ENCODE assay signal across 14 mouse cellular contexts in the genomic region with DNA sequence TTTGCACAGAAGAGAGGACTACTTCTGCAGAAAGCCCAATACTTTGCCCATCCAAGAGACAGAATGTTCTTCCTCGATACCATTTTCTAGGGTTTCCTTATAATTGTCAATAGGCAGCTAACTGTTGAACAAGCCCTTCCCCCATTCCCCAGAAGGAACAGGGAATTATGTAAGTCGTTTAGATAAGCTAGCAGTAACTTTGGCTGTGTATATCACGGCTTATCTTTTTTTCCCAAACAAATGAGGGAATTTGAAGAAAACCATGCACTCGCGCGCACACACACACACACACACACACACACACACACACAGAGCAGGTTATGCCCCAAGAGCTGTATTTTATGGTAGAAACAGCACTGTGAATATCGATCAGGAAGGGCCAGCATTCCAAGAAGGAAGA. TPM values are rescaled to one million over a fixed set of nuclear protein-coding genes. Genes with fewer than 3 reads are reported as not detected.
A peak's percentile ranks its signal among the peaks of the same experiment; 100 is the strongest.
DNase-seq lines count a peak whose midpoint lies in the region; ATAC-seq and TF ChIP-seq lines count a peak whose summit lies in the region.
"Had no signal": no experiment of that assay in that cellular context is flagged by ENCODE, and none has a peak within 500 bp of the region (broad histone marks: within the 10 kb centered on the region; RNA-seq: fewer than 3 reads in every experiment).

No protein-coding gene starts in this region.

- no peak for DNase-seq in heart, adult 8-10 months (ENCODE audit: low spot score)
- DNase-seq in layer of hippocampus, adult 2 months (ENCODE audit: low spot score in 2 of 2), result no peak
- DNase-seq in layer of hippocampus, postnatal 14 days (ENCODE audit: low spot score in 2 of 2), result no peak
- DNase-seq in embryonic facial prominence, embryonic 14.5 days (ENCODE audit: low spot score), result no peak
- DNase-seq: cerebellum, postnatal 36 days; gastrocnemius, postnatal 10 days; liver, embryonic 13.5 days; thymus, postnatal 14 days had no signal

- no peak for TF ChIP-seq CTCF in layer of hippocampus, adult 2 months (conservative IDR thresholded peaks at IDR 0.05)

- H3K36me3 ChIP-seq in heart, embryonic 12.5 days, result no peaks in the 10 kb centered on the region
- no peaks in the 10 kb centered on the region for H3K36me3 ChIP-seq in embryonic facial prominence, embryonic 14.5 days (ENCODE audit: control insufficient read depth, insufficient read depth, low read length)
- H3K36me3 ChIP-seq in neural tube, embryonic 15.5 days, result no peaks in the 10 kb centered on the region
- H3K36me3 ChIP-seq: liver, embryonic 13.5 days had no signal

- WGBS in heart, embryonic 12.5 days, result 36% methylated on average over 7 of the region's 7 CpGs
- WGBS in embryonic facial prominence, embryonic 14.5 days, result 65% methylated on average over 7 of the region's 7 CpGs
- whole genome bisulfite sequencing in neural tube, embryonic 15.5 days, result 70% methylated on average over 7 of the region's 7 CpGs

- peaks cover 14% of the 10 kb centered on the region; the same call in 1 of the 2 replicates for H3K4me1 ChIP-seq in heart, embryonic 12.5 days (replicated peaks)
- H3K4me1 ChIP-seq in embryonic facial prominence, embryonic 14.5 days (ENCODE audit: control insufficient read depth, insufficient read depth, low read length), result no peaks in the 10 kb centered on the region
- peaks cover 13% of the 10 kb centered on the region for H3K4me1 ChIP-seq in neural tube, embryonic 15.5 days
- H3K4me1 ChIP-seq: liver, embryonic 13.5 days had no signal

- H3K4me3 ChIP-seq in heart, embryonic 12.5 days, result peak overlapping the region; percentile 53
- peak overlapping the region; percentile 58 for H3K4me3 ChIP-seq in layer of hippocampus, adult 2 months
- peak overlapping the region; percentile 43; the same call in 1 of the 2 replicates for H3K4me3 ChIP-seq in embryonic facial prominence, embryonic 14.5 days (ENCODE audit: low read depth, low read length)
- H3K4me3 ChIP-seq in neural tube, embryonic 15.5 days (replicated peaks), result peak overlapping the region; percentile 50
- H3K4me3 ChIP-seq: erythroblast, embryonic 14.5 days; liver, embryonic 13.5 days had no signal

- no peak overlapping the region; the same call in 1 of the 2 replicates for H3K9ac ChIP-seq in heart, embryonic 12.5 days
- no peak overlapping the region for H3K9ac ChIP-seq in embryonic facial prominence, embryonic 14.5 days (ENCODE audit: low read depth, low read length)
- no peak overlapping the region for H3K9ac ChIP-seq in neural tube, embryonic 15.5 days (replicated peaks)
- H3K9ac ChIP-seq: liver, embryonic 13.5 days had no signal

- H3K4me2 ChIP-seq in heart, embryonic 12.5 days, result peak overlapping the region; percentile 90
- peak overlapping the region; percentile 71; the same call in 1 of the 2 replicates for H3K4me2 ChIP-seq in embryonic facial prominence, embryonic 14.5 days (ENCODE audit: low read depth, low read length)
- peak overlapping the region; percentile 79 for H3K4me2 ChIP-seq in neural tube, embryonic 15.5 days
- H3K4me2 ChIP-seq: liver, embryonic 13.5 days had no signal

- no peaks in the 10 kb centered on the region for H3K9me3 ChIP-seq in heart, embryonic 12.5 days (replicated peaks)
- H3K9me3 ChIP-seq in embryonic facial prominence, embryonic 14.5 days (ENCODE audit: control insufficient read depth, low read length), result no peaks in the 10 kb centered on the region
- H3K9me3 ChIP-seq in neural tube, embryonic 15.5 days (replicated peaks), result no peaks in the 10 kb centered on the region
- H3K9me3 ChIP-seq: liver, embryonic 13.5 days had no signal

- no peak for ATAC-seq in heart, embryonic 12.5 days (ENCODE audit: insufficient number of reproducible peaks, low FRiP score)
- no peak for ATAC-seq in embryonic facial prominence, embryonic 14.5 days (ENCODE audit: low read depth)
- ATAC-seq in neural tube, embryonic 15.5 days (ENCODE audit: low FRiP score), result no peak
- no peak for ATAC-seq in CD4-positive, CD25-positive, alpha-beta regulatory T cell, adult 4 months
- ATAC-seq: inflammation-experienced regulatory T-cells, adult 6 months had no signal

- no peak overlapping the region for H3K27ac ChIP-seq in heart, embryonic 12.5 days (ENCODE audit: poor library complexity, severe bottlenecking)
- peak overlapping the region; percentile 43 for H3K27ac ChIP-seq in layer of hippocampus, adult 2 months
- H3K27ac ChIP-seq in embryonic facial prominence, embryonic 14.5 days (replicated peaks; ENCODE audit: low read depth, low read length), result no peak overlapping the region
- H3K27ac ChIP-seq in neural tube, embryonic 15.5 days (replicated peaks), result no peak overlapping the region
- H3K27ac ChIP-seq: liver, embryonic 13.5 days had no signal

- peaks cover 4% of the 10 kb centered on the region for H3K27me3 ChIP-seq in heart, embryonic 12.5 days (replicated peaks)
- H3K27me3 ChIP-seq in embryonic facial prominence, embryonic 14.5 days (replicated peaks; ENCODE audit: control insufficient read depth, insufficient read depth, low read length), result peaks cover 40% of the 10 kb centered on the region
- H3K27me3 ChIP-seq in neural tube, embryonic 15.5 days (replicated peaks), result no peaks in the 10 kb centered on the region

RNA-seq across cellular contexts. Expression of gene Npy1r, which starts 1.8 kb away (rescaled TPM):
- 1.4 and 1.5 TPM in 2 replicates for polyA plus RNA-seq in heart, embryonic 12.5 days (2016; fragmentation: Nextera tagmentation; extraction: Ambion mirVana)
- total RNA-seq in heart, adult 8-10 months (2022), result 1 to 10 TPM; 1.8 to 2.6 (median 2.0) TPM
- total RNA-seq in layer of hippocampus, adult 2 months (2021), result 10 to 100 TPM; 28.9 to 30.6 TPM
- total RNA-seq in layer of hippocampus, postnatal 14 days (2021), result 10 to 100 TPM; 23.1 to 23.9 TPM
- polyA plus RNA-seq in embryonic facial prominence, embryonic 14.5 days (2014; fragmentation: Nextera tagmentation; extraction: Ambion mirVana), result 2.6 and 2.8 TPM in 2 replicates
- 11.2 and 13.1 TPM in 2 replicates for polyA plus RNA-seq in neural tube, embryonic 15.5 days (2015; fragmentation: Nextera tagmentation; extraction: Ambion mirVana)
- polyA plus RNA-seq in CD4-positive, CD25-positive, alpha-beta regulatory T cell, adult 4 months (2017; shearing (Covaris generic)), result not detected
- polyA plus RNA-seq: erythroblast, embryonic 14.5 days; inflammation-experienced regulatory T-cells, adult 6 months had no signal

RNA-seq across cellular contexts. Expression of gene Npy5r, which starts 10.9 kb away (rescaled TPM):
- polyA plus RNA-seq in heart, embryonic 12.5 days (2016; fragmentation: Nextera tagmentation; extraction: Ambion mirVana), result 0.08 TPM in 1 of 2 replicates, not detected in the other
- not detected for total RNA-seq in heart, adult 8-10 months (2022)
- total RNA-seq in layer of hippocampus, adult 2 months (2021), result 10 to 100 TPM; 10.1 to 10.9 TPM
- total RNA-seq in layer of hippocampus, postnatal 14 days (2021), result 1 to 10 TPM; 6.3 to 6.8 TPM
- 0.14 and 0.35 TPM in 2 replicates for polyA plus RNA-seq in embryonic facial prominence, embryonic 14.5 days (2014; fragmentation: Nextera tagmentation; extraction: Ambion mirVana)
- 2.8 and 2.9 TPM in 2 replicates for polyA plus RNA-seq in neural tube, embryonic 15.5 days (2015; fragmentation: Nextera tagmentation; extraction: Ambion mirVana)
- not detected for polyA plus RNA-seq in CD4-positive, CD25-positive, alpha-beta regulatory T cell, adult 4 months (2017; shearing (Covaris generic))
- total RNA-seq: gastrocnemius, postnatal 10 days had no signal
- polyA plus RNA-seq: erythroblast, embryonic 14.5 days; inflammation-experienced regulatory T-cells, adult 6 months; large intestine, adult 2 months; liver, embryonic 13.5 days had no signal
